Mouse (Mus musculus): ENCODE measurements at regions not wholly inside any gene's neighbourhood (a gene's known extent, or its start where the extent isn't known, plus 50 kb on each side); places are given as distances from the start of the nearest gene placed in this dataset.

GRCm38 (mm10) chr13:83865932-83866685 is 356.0 kb upstream of the Tmem161b start:
- 87% methylated on average over 6 of the region's 6 CpGs for WGBS
- no peaks in the 10 kb centered on the region for H3K36me3 ChIP-seq (ENCODE audit: insufficient read depth, low read length)
- DNase-seq (ENCODE audit: low spot score) (no peak), ATAC-seq (replicated peaks; ENCODE audit: low FRiP score, low read depth) (no peak)
- TF ChIP-seq CTCF (IDR thresholded peaks at IDR 0.05; ENCODE audit: low read depth) = no peak
- H3K27me3 ChIP-seq (ENCODE audit: insufficient read depth, low read length) = no peaks in the 10 kb centered on the region
- no peak overlapping the region for H3K4me3 ChIP-seq (replicated peaks; ENCODE audit: low read depth, low read length)
- H3K9me3 ChIP-seq (replicated peaks; ENCODE audit: low read length) = no peaks in the 10 kb centered on the region
- no peak overlapping the region for H3K4me2 ChIP-seq (ENCODE audit: low read length)
- H3K4me1 ChIP-seq (replicated peaks; ENCODE audit: insufficient read depth, low read length) = no peaks in the 10 kb centered on the region
- no peak overlapping the region for H3K27ac ChIP-seq
- no peak overlapping the region for H3K9ac ChIP-seq (ENCODE audit: low read depth, low read length)

GRCm38 (mm10) chr13:83867211-83867610 is 354.9 kb upstream of the Tmem161b start:
- H3K27me3 ChIP-seq (ENCODE audit: insufficient read depth, low read length) = no peaks in the 10 kb centered on the region
- H3K4me1 ChIP-seq (replicated peaks; ENCODE audit: insufficient read depth, low read length) = no peaks in the 10 kb centered on the region
- no peaks in the 10 kb centered on the region for H3K9me3 ChIP-seq (replicated peaks; ENCODE audit: low read length)
- no peak overlapping the region for H3K4me3 ChIP-seq (replicated peaks; ENCODE audit: low read depth, low read length)
- 50% methylated on average over 1 of the region's 1 CpGs for WGBS
- H3K27ac ChIP-seq = no peak overlapping the region
- no peaks in the 10 kb centered on the region for H3K36me3 ChIP-seq (ENCODE audit: insufficient read depth, low read length)
- H3K9ac ChIP-seq (ENCODE audit: low read depth, low read length) = no peak overlapping the region
- no peak for ATAC-seq (replicated peaks; ENCODE audit: low FRiP score, low read depth)
- H3K4me2 ChIP-seq (ENCODE audit: low read length) = no peak overlapping the region
- DNase-seq (ENCODE audit: low spot score) = no peak
- TF ChIP-seq CTCF (IDR thresholded peaks at IDR 0.05; ENCODE audit: low read depth) = no peak

GRCm38 (mm10) chr13:83867831-83868473 is 354.1 kb upstream of the Tmem161b start:
- Histone ChIP-seq H3K4me2 (ENCODE audit: low read length) (no peak overlapping the region), H3K9me3 (replicated peaks; ENCODE audit: low read length) (no peaks in the 10 kb centered on the region), H3K36me3 (ENCODE audit: insufficient read depth, low read length) (no peaks in the 10 kb centered on the region), H3K4me1 (replicated peaks; ENCODE audit: insufficient read depth, low read length) (no peaks in the 10 kb centered on the region), H3K4me3 (replicated peaks; ENCODE audit: low read depth, low read length) (no peak overlapping the region), H3K27me3 (ENCODE audit: insufficient read depth, low read length) (no peaks in the 10 kb centered on the region), H3K27ac (no peak overlapping the region), H3K9ac (ENCODE audit: low read depth, low read length) (no peak overlapping the region)
- no peak for TF ChIP-seq CTCF (IDR thresholded peaks at IDR 0.05; ENCODE audit: low read depth)
- WGBS = 75% methylated on average over 4 of the region's 4 CpGs
- ATAC-seq (replicated peaks; ENCODE audit: low FRiP score, low read depth) (no peak), DNase-seq (ENCODE audit: low spot score) (no peak)

GRCm38 (mm10) chr13:83868922-83869321 is 353.2 kb upstream of the Tmem161b start:
- ATAC-seq (replicated peaks; ENCODE audit: low FRiP score, low read depth) (no peak), DNase-seq (ENCODE audit: low spot score) (no peak)
- Histone ChIP-seq H3K27me3 (ENCODE audit: insufficient read depth, low read length) (no peaks in the 10 kb centered on the region), H3K4me1 (replicated peaks; ENCODE audit: insufficient read depth, low read length) (no peaks in the 10 kb centered on the region), H3K4me2 (ENCODE audit: low read length) (no peak overlapping the region), H3K27ac (no peak overlapping the region), H3K9me3 (replicated peaks; ENCODE audit: low read length) (no peaks in the 10 kb centered on the region), H3K9ac (ENCODE audit: low read depth, low read length) (no peak overlapping the region), H3K4me3 (replicated peaks; ENCODE audit: low read depth, low read length) (no peak overlapping the region), H3K36me3 (ENCODE audit: insufficient read depth, low read length) (no peaks in the 10 kb centered on the region)
- TF ChIP-seq CTCF (IDR thresholded peaks at IDR 0.05; ENCODE audit: low read depth) = no peak
- WGBS = 52% methylated on average over 4 of the region's 4 CpGs

GRCm38 (mm10) chr13:83872143-83872819 is 349.8 kb upstream of the Tmem161b start:
- 66% methylated on average over 3 of the region's 3 CpGs for WGBS
- Histone ChIP-seq H3K9me3 (replicated peaks; ENCODE audit: low read length) (no peaks in the 10 kb centered on the region), H3K36me3 (ENCODE audit: insufficient read depth, low read length) (no peaks in the 10 kb centered on the region), H3K4me1 (replicated peaks; ENCODE audit: insufficient read depth, low read length) (no peaks in the 10 kb centered on the region), H3K4me2 (ENCODE audit: low read length) (no peak overlapping the region), H3K27me3 (ENCODE audit: insufficient read depth, low read length) (no peaks in the 10 kb centered on the region), H3K9ac (ENCODE audit: low read depth, low read length) (no peak overlapping the region), H3K4me3 (replicated peaks; ENCODE audit: low read depth, low read length) (no peak overlapping the region), H3K27ac (no peak overlapping the region)
- ATAC-seq (replicated peaks; ENCODE audit: low FRiP score, low read depth) = no peak
- DNase-seq (ENCODE audit: low spot score) = no peak
- no peak for TF ChIP-seq CTCF (IDR thresholded peaks at IDR 0.05; ENCODE audit: low read depth)

- whole genome bisulfite sequencing = 21% methylated on average over 5 of the region's 5 CpGs
- no peaks in the 10 kb centered on the region for H3K4me1 ChIP-seq (replicated peaks; ENCODE audit: insufficient read depth, low read length)
Observed at GRCm38 (mm10) chr13:83872887-83873286, 349.2 kb upstream of the Tmem161b start.

More at GRCm38 (mm10) chr13:83872887-83873286, 349.2 kb upstream of the Tmem161b start:
- ATAC-seq (replicated peaks; ENCODE audit: low FRiP score, low read depth) (no peak), DNase-seq (ENCODE audit: low spot score) (no peak)
- Histone ChIP-seq H3K4me3 (replicated peaks; ENCODE audit: low read depth, low read length) (no peak overlapping the region), H3K36me3 (ENCODE audit: insufficient read depth, low read length) (no peaks in the 10 kb centered on the region), H3K27ac (no peak overlapping the region), H3K9ac (ENCODE audit: low read depth, low read length) (no peak overlapping the region), H3K27me3 (ENCODE audit: insufficient read depth, low read length) (no peaks in the 10 kb centered on the region), H3K9me3 (replicated peaks; ENCODE audit: low read length) (no peaks in the 10 kb centered on the region), H3K4me2 (ENCODE audit: low read length) (no peak overlapping the region)
- no peak for TF ChIP-seq CTCF (IDR thresholded peaks at IDR 0.05; ENCODE audit: low read depth)

All from kidney, postnatal 0 days (tissue).